Mouse (Mus musculus) forebrain, embryonic 14.5 days (tissue): ENCODE measurements at regions not wholly inside any gene's neighbourhood (a gene's known extent, or its start where the extent isn't known, plus 50 kb on each side); places are given as distances from the start of the nearest gene placed in this dataset.

ENCODE experiments used
- ATAC-seq: fragments of 200-750 bp; cut with Nextera tagmentation; 2 replicates; pipeline ENCODE4 v1.8.0; 2017; ENCODE audit warnings: mild to moderate bottlenecking, moderate library complexity
- DNase-seq: peaks from one replicate; pipeline ENCODE4 v3.0.0-alpha.2; 2015; ENCODE audit warnings: low spot score
- H3K27ac ChIP-seq: fragments of 300-500 bp; sonication (generic); 2 replicates; pipeline ENCODE4 v1.5.1; 2014; ENCODE audit warnings: low read depth, mild to moderate bottlenecking, control low read depth, low read length, moderate library complexity
- H3K27me3 ChIP-seq: fragments of 300-500 bp; sonication (generic); replicated peaks from 2 replicates; pipeline ENCODE4 v1.6.1; 2014; ENCODE audit warnings: low read length, control low read depth, mixed read lengths; ENCODE audit not compliant: control insufficient read depth, insufficient read depth
- H3K36me3 ChIP-seq: fragments of 300-500 bp; sonication (generic); 2 replicates; pipeline ENCODE4 v1.6.1; 2014; ENCODE audit warnings: low read length, control low read depth; ENCODE audit not compliant: control insufficient read depth, insufficient read depth
- H3K4me1 ChIP-seq: fragments of 300-500 bp; sonication (generic); 2 replicates; pipeline ENCODE4 v1.6.1; 2014; ENCODE audit warnings: antibody characterized with exemption, low read length, control low read depth; ENCODE audit not compliant: control insufficient read depth, insufficient read depth
- H3K4me2 ChIP-seq: fragments of 300-500 bp; sonication (generic); 2 replicates; pipeline ENCODE4 v1.6.1; 2014; ENCODE audit warnings: mild to moderate bottlenecking, control low read depth, low read length
- H3K4me3 ChIP-seq: fragments of 300-500 bp; sonication (generic); 2 replicates; pipeline ENCODE4 v1.5.1; 2014; ENCODE audit warnings: low read depth, low read length, control low read depth
- H3K9ac ChIP-seq: fragments of 300-500 bp; sonication (generic); 2 replicates; pipeline ENCODE4 v1.6.1; 2014; ENCODE audit warnings: mild to moderate bottlenecking, low read length, control low read depth, moderate library complexity
- H3K9me3 ChIP-seq: fragments of 300-500 bp; sonication (generic); replicated peaks from 2 replicates; pipeline ENCODE4 v1.6.1; 2016; ENCODE audit warnings: low read length, control low read depth, mixed read lengths; ENCODE audit not compliant: control insufficient read depth
- WGBS: fragments of 180-500 bp; shearing (Covaris S2); extraction: QIAGEN DNeasy Blood & Tissue Kit; methylation state at CpG from one replicate; pipeline ENCODE4 v1.1.7; 2014; 5-methylcytosine and 5-hydroxymethylcytosine counted together

DNA sequence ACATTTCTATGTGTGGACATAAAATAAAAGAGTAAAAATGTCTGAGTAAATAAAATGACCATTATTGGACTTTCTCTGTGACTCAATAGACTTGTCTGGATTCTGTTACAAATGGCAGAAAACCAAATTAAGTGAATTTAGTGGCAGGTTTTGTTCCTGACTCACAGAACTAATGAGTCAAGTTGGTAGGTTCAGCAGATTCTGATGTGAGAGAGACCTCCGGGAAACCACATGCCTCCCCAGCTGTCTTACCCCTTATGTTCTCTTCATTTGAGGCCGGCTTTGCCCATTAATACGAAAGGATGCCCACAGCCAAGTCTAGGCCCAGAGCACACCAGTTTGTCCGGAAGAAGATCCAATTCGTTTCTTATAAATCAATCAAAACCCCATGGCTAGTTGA lies 59.4 kb upstream of the Rbms1 start:
- peak; percentile 20 for DNase-seq
- Histone ChIP-seq H3K4me1 (no peaks in the 10 kb centered on the region), H3K9me3 (no peaks in the 10 kb centered on the region), H3K36me3 (no peaks in the 10 kb centered on the region), H3K9ac (no peak overlapping the region), H3K27ac (no peak overlapping the region), H3K4me3 (no peak overlapping the region), H3K27me3 (no peaks in the 10 kb centered on the region), H3K4me2 (no peak overlapping the region)
- 87% methylated on average over 5 of the region's 5 CpGs for WGBS
- ATAC-seq = no peak

DNA sequence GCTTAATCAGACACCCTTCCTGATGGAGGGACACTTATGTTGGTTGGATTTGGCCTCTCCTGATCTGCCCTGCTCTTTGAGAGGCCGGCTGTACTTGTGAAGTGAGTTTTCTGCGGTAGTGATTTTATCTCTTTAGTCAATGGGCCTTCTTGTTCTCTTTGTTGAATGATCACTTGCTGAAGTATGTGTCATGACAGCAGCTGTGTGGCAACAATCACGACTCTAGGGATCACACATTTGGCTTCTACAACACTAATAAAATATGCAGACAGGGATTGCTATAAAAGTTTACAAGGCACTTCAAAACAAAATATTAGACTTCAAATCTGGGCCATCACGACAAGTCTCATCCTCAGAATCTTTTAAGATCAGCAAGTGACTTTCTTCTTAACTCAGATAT lies 57.8 kb upstream of the Rbms1 start:
- no peaks in the 10 kb centered on the region for H3K27me3 ChIP-seq
- no peaks in the 10 kb centered on the region for H3K9me3 ChIP-seq
- H3K27ac ChIP-seq = no peak overlapping the region
- H3K4me3 ChIP-seq = no peak overlapping the region
- DNase-seq = no peak
- no peak overlapping the region for H3K4me2 ChIP-seq
- H3K4me1 ChIP-seq = no peaks in the 10 kb centered on the region
- H3K9ac ChIP-seq = no peak overlapping the region
- ATAC-seq = no peak
- no peaks in the 10 kb centered on the region for H3K36me3 ChIP-seq
- 81% methylated on average over 4 of the region's 4 CpGs for WGBS

DNA sequence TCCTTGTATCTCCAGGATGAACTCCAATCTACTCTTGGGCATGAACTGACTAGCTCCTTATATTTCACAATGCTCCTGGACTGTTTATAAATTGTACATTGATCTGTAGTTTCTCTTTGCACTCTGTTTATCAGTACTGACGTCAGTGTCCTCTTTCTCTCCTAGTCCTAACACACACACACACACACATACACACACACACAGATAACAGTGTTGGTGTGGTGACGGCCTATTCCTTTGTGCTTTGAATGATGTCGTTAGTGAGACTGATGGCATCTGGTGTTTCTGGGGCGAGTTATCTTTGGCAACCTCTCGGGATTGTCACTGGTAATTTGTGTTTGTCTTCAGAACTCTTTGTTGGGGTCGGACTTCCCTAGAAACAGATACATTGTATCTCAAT lies 50.0 kb upstream of the Rbms1 start:
- no peaks in the 10 kb centered on the region for H3K36me3 ChIP-seq
- H3K9me3 ChIP-seq = no peaks in the 10 kb centered on the region
- ATAC-seq = 0 out of 2 replicates have a peak, but pooled peaks have one; percentile 46
- H3K27me3 ChIP-seq = no peaks in the 10 kb centered on the region
- no peak overlapping the region for H3K27ac ChIP-seq
- DNase-seq = peak; percentile 17
- H3K4me2 ChIP-seq = no peak overlapping the region
- H3K4me3 ChIP-seq = no peak overlapping the region
- H3K9ac ChIP-seq = no peak overlapping the region
- H3K4me1 ChIP-seq = 0 out of 2 replicates have a peak, but pooled peaks cover 5% of the 10 kb centered on the region
- 21% methylated on average over 6 of the region's 6 CpGs for WGBS
